Mouse (Mus musculus) megakaryocyte, embryonic 14.5 days (primary cell): ENCODE measurements around the gene Kdm5b.

Experiments
- FLI1 ChIP-seq: IDR thresholded peaks from 2 replicates; pipeline ENCODE4 v1.6.1; 2012; ENCODE audit warnings: low read length, inconsistent platforms, mixed read lengths
- GATA1 ChIP-seq: IDR thresholded peaks from 3 replicates; pipeline ENCODE4 v1.6.1; 2012; ENCODE audit warnings: mixed read lengths, low read length, inconsistent platforms, borderline replicate concordance

DNA sequence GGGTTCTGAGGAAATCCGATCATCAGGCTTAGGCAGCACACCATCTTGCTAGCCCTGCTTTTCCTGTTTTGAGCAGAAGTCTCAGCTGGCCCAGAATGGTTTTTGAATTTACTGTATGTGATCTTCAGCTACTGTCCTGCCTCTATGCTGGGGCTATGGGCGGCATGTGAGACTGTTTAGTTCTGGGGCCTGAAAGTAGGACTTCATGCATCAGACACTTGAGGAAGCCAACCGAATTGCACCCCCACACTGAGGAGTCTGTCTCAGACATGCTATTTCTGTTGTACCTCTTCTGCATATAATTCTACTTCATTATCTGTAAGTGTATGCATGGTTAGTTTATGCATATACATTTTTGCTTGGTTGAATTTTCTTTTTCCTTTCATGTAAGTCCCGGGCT lies 65.4 kb downstream of the Kdm5b start:
- TF ChIP-seq GATA1 (no peak), FLI1 (no peak)
